Mouse (Mus musculus) c-Kit-positive CD71-negative TER-119-negative erythroid progenitor cells, embryonic 14.5 days (primary cell): ENCODE results near the gene Rnf215.
"Not testable (repeated sequence)": the region's sequence is repeated elsewhere in the genome, so short reads cannot be mapped to it uniquely, and the experiment has no call there.

Source experiments
- DNase-seq: peaks from one replicate; pipeline ENCODE4 v3.0.0-alpha.2; 2013; ENCODE audit warnings: low read depth

Rnf215 gene

DNA sequence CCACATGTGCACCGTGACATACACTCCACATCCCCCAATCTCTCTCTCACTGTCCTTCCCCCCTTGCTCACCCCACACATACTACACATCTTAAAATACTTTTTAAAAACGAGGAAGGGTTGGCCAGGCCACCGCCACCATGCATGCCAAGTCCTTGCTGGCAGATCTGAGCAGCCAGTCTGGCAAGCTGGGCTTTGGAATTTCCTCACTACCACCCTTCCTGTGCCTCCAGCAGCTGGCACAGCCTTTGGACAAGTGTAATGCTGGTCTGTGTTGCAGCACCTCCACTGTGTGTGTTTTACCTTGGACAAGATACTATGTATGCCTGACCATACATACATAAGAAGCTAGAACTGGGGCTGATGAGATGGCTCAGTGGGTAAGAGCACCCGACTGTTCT lies 21.5 kb upstream of the Rnf215 start:
- no peak for DNase-seq

DNA sequence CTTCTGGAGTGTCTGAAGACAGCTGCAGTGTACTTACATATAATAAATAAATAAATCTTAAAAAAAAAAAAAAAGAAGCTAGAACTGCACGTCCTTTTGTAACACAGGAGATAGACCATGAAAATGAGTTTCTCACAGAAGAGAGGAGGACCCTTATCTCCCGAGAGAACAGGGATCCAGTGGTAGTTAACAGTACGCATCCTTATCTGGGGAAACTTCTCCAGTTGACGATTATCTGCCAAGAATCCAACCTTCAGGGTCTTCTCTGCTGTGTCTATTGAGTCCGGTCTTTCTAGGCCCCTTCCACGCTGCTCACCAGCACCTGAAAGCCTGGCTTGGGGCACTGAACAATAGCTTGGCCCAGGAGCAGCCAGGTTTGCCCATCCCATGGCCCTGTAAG lies 21.0 kb upstream of the Rnf215 start:
- DNase-seq: no peak

DNA sequence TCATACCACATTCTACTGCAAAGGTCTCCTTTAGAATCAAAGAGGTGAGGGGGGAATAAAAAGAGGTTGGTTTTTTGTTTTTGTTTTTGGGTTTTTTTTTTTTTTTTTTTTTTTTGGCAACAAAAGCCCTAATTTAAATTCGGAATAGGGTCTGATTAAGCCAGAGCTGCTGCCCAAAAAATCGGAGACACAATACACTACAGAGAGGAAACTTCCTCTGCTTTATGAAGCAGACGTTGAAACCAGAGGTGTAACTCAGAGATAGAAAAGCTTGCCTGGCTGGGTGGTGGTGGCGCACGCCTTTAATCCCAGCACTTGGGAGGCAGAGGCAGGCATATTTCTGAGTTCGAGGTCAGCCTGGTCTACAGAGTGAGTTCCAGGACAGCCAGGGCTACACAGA lies 20.5 kb upstream of the Rnf215 start:
- not testable (repeated sequence) for DNase-seq

DNA sequence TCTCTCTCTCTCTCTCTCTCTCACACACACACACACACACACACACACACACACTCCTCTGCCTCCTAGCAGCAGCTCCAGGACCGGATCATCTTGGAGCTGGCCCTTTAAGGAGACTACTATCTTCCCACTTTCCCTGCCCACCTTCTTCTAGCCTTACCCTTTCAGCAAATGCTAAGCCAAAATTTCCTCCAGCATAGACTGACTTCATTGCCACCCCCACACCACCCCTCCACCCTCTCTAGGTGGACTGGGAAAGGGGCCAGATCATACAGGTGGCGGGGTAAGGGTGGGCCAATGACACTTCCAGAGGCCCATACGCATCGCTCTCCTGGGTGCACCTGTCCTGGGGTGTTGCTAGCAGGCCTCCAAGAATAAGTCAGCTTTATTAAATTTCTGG lies 19.6 kb upstream of the Rnf215 start:
- no peak for DNase-seq

DNA sequence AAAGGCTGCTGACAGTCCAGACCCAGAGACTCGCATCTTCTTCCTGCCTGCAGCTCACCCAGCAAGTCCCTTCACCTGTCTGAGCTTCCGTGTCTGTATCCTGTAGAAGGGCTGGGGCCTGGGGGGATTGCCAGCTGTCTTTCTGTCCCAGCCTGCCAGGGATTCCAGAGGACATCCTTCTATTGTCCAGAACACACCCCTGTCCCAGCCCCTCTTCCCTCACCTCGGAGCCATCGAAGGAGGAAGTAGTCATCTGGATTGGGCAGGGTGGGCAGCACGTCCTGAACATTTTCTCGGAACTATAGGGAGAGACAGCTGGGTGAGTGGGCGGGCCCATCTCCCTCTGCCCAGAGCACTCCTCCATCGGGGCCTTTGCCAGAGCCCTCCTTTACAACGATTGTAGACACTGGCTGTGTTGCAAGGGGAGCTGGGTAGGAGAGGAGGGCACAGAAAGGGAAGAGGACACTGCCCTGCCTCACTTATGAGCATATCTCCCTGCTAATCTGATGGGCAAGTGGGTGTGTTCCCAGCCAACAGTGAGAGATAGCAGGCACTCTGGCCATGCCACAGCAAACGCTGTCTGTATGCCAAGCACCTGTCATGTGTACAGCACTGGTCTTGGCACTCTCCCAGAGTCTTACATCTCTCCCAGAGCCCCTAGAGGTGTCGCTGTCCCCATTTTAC lies 18.4 kb upstream of the Rnf215 start:
- DNase-seq: no peak

DNA sequence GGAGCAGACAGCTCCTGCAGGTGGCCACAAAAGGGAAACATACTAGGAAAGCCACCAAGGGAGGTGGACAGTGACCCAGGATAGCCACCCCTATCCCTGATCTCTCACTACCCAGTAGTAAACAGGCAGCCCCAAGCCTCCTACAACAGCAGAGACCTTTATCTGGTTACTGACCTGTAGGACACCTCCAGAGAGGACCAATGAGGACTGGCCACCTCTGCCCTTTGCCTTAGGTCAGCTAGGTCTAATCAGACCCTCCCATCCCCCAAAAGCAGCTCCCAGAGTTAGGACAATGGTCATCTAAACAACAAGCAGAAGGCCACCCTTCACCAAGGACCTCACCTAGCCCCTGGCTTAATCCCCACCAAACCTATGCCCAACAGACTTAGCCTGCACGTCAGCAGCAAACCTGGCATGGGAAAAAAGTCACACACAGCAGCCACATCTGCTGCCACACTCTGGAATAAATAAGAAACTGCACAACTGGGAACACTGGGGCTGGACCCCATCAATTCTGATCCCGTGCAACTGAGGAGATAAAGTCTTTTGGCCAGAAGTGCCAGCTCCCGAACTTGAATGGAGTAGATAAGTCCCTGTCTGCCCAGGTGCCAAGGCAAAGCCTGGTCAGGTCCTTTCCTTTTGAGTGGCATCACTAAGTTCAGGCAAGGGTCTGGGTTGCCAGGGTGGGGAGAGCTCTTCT lies 17.5 kb upstream of the Rnf215 start:
- no peak for DNase-seq

DNA sequence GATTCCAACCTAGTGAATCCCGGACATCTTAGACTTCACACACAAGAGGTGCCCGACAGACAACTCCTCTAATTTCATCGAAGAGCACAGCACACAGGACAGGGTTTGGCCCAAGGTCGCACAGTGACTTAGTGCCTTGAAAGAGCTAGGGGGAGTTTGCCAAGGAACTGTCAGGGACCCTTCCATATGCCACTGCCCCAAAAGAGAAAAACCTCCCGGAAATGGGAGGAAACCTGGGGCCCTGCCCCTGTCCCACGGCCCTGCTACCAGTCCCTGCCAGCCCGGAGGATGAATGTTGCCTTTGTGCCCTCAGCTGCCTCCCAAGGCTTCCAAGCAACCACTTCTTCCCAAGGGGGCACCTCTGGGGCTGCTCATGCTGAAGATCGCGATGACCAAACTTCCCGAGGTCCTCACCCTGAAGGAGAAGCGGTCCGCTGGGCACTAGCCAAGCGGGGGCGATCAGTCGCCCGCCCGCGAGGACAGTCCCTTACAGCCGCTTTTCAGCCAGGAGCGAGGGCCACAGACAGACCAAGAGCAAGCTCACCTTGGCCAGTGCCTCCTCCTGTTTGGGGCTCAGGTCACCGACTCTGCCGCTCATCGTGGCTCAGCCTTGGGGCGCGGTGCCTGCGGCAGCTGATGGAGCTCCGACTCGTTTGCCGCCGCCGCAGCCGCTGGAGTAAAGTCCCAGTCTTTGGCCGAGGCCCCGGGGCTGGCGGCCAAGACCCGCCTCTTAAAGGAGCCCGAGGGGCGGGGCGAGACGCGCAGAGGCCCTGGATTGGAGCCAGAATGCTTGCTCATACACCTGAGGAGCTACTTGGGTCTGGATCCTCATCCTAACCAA lies 16.7 kb upstream of the Rnf215 start:
- DNase-seq: no peak

DNA sequence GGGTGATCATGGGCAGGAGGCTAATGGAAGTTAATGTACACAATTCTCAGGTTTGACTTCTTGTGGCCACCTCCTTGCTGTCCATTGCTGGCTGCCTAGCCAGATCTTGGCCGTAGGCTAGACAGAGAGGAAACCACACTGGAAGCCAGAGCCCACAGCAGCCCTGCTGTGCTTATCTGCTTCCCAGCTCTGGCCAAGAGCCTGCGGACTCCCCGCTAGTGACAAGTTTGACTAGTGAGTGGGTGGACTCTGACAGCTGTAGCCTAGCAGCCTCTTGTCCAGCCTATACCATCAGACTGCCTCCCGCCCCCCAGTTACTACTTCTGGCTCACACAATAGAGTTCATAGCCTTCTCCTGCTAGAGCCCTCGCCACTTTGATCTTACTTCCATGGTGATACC lies 15.4 kb upstream of the Rnf215 start:
- no peak for DNase-seq

DNA sequence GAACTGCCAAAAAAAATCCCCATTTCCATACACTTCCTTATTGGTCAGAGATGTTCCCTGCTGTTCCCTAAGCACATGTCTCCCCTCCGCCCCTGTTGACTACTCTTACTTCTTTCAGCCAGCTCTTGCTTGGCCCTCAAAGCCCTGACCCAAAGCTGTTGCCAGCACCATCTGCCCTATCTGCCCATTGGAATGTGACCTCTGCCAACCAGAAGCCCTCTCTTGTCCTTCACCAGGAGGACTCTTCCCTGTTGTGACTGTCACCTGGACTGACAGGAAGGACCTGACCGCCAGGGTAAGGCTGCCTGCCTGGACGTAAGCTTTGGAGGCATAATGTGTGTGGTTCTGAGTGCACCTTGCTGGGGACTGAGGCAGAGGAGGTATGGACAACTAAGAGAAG lies 13.3 kb upstream of the Rnf215 start:
- DNase-seq: no peak

DNA sequence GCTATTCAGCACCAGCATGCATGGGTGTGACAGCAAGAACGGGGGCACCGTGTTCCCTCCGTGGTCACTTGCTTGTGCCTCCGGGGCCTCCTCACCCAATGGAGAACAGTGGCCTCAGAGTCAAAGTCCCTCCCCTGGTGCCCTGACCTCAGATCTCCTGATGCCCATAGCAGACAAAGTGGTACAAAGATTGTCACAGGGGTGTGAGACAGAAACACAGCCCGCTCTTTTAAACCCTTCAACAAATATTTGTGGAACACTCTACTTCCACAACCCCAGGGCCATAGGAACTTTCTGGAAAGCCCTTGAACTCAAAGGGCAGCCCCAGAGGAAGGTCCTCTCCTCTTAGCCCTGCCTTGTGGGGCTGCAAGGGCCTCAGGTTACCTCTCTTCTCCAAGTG lies 12.8 kb upstream of the Rnf215 start:
- no peak for DNase-seq

DNA sequence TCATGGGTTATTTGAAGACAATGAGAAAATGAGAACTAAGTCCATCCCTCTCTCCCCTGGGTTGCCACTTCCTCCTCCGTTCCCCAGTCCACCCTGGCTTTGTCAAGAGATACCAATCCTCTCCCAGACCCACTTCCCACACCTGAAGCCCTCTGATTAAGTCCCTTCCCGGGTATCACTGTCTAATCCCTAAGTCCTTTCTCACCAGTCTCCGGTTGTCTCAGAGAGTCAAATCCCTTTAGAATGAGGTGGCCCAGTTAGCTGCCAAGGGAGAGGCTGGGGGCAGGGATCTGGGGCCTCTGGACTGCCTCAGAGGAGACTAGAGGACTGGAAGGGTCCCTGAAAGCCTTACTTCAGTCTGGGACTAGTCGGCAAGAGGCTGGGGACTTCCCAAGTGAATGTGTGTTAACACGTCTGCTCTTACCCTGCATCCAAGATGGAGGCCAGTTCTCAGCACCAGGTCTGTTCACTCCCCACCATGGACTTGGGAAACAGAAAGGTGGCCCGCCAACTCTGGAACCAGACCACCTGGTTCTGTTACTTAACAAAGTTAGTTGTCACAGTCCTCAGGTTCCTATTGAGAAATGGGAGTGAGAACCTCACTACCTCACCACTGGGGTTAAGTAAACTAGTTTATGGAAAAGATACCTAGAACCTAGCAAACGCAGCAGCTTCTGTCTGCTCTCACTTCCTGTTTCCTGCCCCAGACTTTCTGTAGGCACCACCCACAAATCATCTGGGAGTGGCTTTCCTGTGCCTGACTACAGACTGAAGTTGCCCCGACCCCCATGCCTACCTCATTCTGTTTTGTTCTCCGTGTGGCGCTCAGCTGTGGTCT lies 12.0 kb upstream of the Rnf215 start, which contains the start of gene Sec14l2:
Gene Sec14l2, minus strand, starts transcription at position 674 of the 838 bp plus-strand sequence.
- no peak for DNase-seq

DNA sequence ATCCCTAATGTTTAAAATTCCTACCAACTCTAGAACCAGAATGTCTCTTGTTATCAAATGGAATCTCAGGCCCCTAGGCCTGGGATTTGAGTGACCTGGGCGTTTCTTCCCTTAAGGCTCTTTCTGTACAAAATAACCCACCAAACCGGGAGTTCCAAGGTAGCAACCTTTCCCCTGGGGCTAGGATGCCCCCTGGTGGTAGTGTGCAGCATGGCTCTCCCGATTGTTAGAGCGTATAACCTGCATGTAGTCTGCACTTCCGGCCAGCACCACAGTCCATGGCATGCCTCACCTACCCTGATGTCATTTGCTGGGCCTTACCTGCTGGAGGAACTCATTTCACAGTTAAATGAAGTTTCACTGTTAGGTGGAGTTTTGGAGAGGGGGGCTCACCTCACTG lies 11.1 kb upstream of the Rnf215 start:
- no peak for DNase-seq

DNA sequence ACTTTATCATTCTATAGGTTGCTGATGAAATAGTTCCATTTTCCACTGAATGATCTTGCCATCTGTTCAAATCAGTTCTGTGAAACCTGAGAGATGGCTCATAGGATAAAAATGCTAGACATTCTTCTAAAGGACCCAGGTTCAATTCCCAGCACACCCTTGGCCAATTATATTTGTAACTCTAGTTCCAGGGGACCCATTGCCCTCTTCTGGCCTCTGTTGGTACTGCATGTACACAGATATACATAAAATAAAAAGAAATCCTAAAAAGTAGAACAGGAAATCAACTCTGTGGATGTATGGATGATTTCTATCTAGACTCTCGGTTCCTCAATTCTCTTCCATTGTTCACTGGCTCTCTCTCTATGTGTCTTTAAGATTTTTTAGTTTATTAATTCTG lies 7.9 kb upstream of the Rnf215 start:
- DNase-seq: no peak

DNA sequence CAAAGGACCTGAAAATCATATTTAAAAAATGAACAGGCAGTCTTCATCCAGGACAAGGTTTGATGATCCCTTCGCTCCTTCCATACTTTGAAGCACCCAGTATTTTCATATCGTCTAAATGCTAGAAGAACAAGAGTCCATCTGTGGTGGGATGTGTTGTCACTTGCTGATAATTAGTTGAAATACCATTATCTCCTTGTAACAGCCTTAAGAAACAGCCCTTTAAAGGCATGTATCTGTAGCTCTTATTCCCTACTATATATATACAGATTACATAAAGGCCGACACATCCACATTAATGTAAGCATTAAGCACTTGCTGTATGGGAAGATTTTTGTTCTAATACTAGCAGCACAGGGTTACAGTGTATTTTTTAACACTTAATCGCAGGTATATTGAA lies 6.5 kb upstream of the Rnf215 start:
- not testable (repeated sequence) for DNase-seq

DNA sequence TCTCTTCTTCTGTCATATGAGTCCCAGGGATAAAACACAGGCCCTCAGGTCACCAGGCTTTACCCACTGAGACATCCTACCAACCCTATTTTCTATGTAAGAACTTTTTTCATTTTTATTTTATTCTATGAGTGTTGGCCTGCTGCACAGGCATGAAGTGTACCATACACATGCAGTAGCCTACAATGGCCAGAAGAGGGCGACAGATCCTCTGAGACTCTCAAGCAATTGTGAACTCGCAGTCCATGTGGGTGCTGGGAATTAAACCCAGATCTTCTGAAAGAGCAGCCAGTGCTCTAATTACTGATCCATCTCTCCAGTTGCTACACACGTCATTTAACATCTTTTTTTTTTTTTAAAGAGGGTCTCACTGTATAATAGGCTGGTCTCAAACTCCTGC lies 1.6 kb upstream of the Rnf215 start:
- DNase-seq: no peak

DNA sequence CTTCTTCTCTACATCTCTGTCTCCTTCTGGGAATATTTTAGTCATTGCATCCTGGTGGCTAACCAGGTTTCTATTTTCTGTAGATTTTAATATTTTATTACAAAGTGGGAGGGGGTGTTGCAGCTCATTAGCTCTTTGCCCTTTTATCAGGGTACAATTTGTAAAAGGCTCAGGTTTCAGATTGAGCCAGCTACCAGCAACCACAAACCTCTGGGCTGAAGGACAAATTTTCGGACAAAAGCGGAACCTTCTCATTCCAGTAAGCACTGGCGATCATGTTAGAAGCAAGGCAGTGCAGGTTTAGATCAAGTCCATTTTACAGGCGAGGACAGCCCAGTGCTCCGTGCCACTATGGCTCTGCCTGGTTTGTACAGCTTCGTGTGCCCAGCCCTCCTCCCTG lies 602 bp upstream of the Rnf215 start:
- no peak for DNase-seq

DNA sequence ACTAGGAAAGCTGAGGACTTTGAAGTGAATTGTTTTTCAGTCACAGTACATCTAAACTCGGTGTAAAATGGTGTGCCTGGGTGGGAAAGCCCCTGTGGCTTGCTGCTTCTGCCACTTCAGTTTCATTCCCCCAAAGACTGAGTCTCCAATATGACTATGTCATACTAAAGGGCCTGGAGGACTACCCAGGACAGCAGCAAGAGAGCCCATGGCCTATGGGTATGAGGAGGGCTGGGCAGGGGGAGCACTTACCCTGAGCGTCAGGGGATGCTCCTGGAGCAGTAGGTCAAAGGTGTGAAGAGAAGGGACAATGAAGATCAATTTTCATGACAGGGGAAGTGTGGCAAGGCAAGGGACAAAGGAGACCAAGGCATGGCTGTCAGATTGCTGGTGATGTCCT lies 4.0 kb downstream of the Rnf215 start:
- no peak for DNase-seq

DNA sequence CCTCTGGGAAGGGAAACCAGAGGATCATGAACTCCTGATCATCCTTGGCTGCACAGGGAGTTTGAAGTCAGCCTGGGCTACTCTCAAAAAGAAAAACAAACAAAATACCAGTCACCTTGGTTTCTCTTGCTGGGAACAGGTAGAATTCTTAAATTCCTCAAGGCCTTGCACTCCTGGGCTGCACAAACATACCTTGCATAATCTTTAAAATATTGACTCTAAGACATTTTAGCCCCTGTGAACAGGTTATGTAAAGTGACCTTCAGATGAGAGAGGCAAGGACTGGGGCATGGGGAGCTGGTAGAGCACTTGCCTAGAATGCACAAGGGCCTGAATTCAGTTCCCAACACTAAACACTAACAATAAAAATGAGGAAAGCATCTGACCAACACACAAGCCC lies 6.5 kb downstream of the Rnf215 start:
- DNase-seq: no peak

DNA sequence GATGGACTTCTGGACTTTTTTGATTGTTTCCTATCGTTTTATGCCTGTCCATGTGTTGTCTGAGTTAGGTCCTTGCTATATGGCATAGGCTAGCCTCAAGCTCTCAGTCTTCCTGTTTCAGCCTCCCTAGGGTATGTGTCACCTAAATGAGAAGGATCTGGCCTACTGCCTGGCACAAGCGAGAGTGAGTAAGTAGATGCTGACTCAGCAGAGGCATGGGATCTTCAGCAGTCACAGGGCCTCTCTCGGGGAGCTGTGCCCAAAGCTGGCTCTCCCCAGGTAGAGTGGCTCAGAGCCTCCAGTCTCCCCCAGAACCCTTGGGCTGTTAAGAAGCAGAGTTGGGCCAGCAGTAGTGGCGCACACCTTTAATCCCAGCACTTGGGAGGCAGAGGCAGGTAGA lies 7.3 kb downstream of the Rnf215 start:
- DNase-seq: no peak

DNA sequence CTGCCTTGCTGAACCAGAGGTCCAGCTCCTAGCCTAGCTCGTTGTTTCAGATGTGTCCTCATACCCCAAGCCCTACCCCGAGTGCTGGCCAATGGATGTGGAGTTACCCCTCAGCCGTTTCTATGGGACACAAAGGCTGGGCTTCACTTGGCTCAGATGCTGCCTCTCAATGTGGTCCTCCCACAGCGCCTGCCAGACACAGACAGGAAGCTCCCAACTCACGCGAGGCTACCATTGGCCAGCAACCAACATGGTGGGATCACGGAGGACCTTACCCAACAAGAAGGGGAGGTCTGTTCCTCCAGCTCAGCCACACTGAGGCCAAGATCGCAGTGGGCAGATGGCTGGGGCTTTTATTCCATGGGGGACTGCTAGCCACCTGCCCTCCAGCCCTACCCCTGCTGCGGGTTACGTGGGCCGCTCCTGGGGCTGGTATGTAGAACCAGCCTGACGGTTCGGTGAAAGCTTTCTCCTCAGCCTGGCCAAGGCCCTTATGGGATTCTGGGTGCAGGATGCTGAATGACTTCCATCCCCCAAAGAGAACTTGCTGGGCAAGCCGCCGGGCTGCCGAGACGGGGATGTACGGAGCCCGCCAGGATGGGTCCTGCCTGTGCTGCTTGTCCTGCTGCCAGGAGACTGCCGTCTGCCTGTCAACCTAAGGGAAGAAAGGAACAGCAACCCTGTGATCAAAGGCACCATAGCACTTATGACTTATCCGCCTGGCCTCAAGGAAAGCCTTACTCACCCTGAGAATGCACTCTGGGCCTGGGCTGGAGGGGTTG lies 8.5 kb downstream of the Rnf215 start:
- DNase-seq: no peak

DNA sequence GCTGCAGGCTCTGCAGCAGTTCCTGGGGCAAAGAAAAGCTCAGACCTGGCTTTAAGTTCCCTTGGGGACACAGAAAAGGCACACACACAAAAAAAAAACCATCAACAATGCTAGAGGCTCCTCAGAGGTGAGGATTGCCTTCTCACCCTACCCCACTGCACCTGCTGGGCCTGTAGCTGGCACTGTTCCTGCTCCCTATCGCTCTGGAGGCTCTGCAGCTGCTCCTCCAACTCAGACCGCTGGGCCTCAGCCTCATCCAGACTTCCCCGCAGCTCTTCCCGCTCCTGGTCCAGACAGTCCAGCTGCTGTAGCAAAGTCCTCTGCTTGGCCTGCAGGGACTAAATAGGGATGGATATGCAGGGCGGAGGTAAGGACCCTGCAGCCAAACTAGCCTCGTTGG lies 11.4 kb downstream of the Rnf215 start:
- DNase-seq: no peak
